Mouse (Mus musculus) megakaryocyte, embryonic 14.5 days (primary cell): ENCODE data around the gene Krt34.

ENCODE experiments used
- FLI1 ChIP-seq: IDR thresholded peaks from 2 replicates; pipeline ENCODE4 v1.6.1; 2012; ENCODE audit warnings: low read length, inconsistent platforms, mixed read lengths
- GATA1 ChIP-seq: IDR thresholded peaks from 3 replicates; pipeline ENCODE4 v1.6.1; 2012; ENCODE audit warnings: mixed read lengths, low read length, inconsistent platforms, borderline replicate concordance

- TF ChIP-seq GATA1 (no peak), FLI1 (no peak)
Measured at GRCm38 (mm10) chr11:99994384-99994661, 47.0 kb downstream of the Krt34 start.
